Mouse (Mus musculus): ENCODE data around the gene Atp6v0d1.

- TF ChIP-seq CHD2 (IDR thresholded peaks at IDR 0.05; ENCODE audit: low read depth, low read length): no peak
- no peak for TF ChIP-seq ZC3H11A (IDR thresholded peaks at IDR 0.05; ENCODE audit: borderline replicate concordance, low read depth, low read length)
- TF ChIP-seq HCFC1 (IDR thresholded peaks at IDR 0.05; ENCODE audit: borderline replicate concordance, insufficient read depth, low read length): no peak
- no peak for TF ChIP-seq MAFK (IDR thresholded peaks at IDR 0.05; ENCODE audit: insufficient read depth, low read depth, low read length)
- TF ChIP-seq ZNF384 (IDR thresholded peaks at IDR 0.05; ENCODE audit: low read depth, low read length): no peak
Measured at GRCm38 (mm10) chr8:105575538-105575937, 9.7 kb upstream of the Atp6v0d1 start.

Measured in ES-E14 (cell line).